Mouse (Mus musculus) CH12.LX (cell line): ENCODE data around the gene Terf2. TPM values are rescaled to one million over a fixed set of nuclear protein-coding genes. Genes with fewer than 3 reads are reported as not detected.

Experiments
- DNase-seq: peaks from one replicate; pipeline ENCODE4 v3.0.0-alpha.2; 2013; ENCODE audit errors: extremely low read depth
- H3K27ac ChIP-seq: 2 replicates; pipeline ENCODE4 v1.5.1; 2012; ENCODE audit warnings: low read depth, mild to moderate bottlenecking, control low read depth, moderate library complexity; ENCODE audit not compliant: insufficient read depth
- H3K27me3 ChIP-seq: replicated peaks from 2 replicates; pipeline ENCODE3; 2012; ENCODE audit warnings: inconsistent platforms
- H3K36me3 ChIP-seq, 2 experiments: replicated peaks in 1 of 2; 2 replicates each; pipeline versions ENCODE3 to v1.6.1; 2012; ENCODE audit warnings: inconsistent platforms in 1 of 2, low read length in 1 of 2, mild to moderate bottlenecking in 1 of 2, mixed read lengths in 1 of 2, moderate library complexity in 1 of 2; ENCODE audit not compliant: control insufficient read depth in 1 of 2, insufficient read depth in 1 of 2
- H3K4me1 ChIP-seq, 2 experiments: 2 replicates each; pipeline ENCODE4 v1.6.1; 2012; ENCODE audit warnings: inconsistent platforms in 1 of 2, moderate library complexity in 1 of 2; ENCODE audit not compliant: insufficient read depth in 2 of 2, control insufficient read depth in 1 of 2
- H3K4me2 ChIP-seq: 2 replicates; pipeline ENCODE4 v1.6.1; 2012; ENCODE audit warnings: low read depth, mild to moderate bottlenecking, control low read depth; ENCODE audit not compliant: poor library complexity, insufficient read depth, severe bottlenecking
- H3K4me3 ChIP-seq, 3 experiments: fragments of 150-350 bp in 1 of 3; sonication (generic) in 1 of 3; replicated peaks in 1 of 3; 2 replicates each; pipeline versions ENCODE3 to v1.5.1; 2011 to 2012; ENCODE audit warnings: low read depth in 2 of 3, low read length in 2 of 3, mild to moderate bottlenecking in 2 of 3, moderate library complexity in 2 of 3, control low read depth in 1 of 3, improper control_type of control experiment in 1 of 3, inconsistent platforms in 1 of 3, mixed read lengths in 1 of 3; ENCODE audit not compliant: poor library complexity in 1 of 3
- H3K79me2 ChIP-seq: replicated peaks from 2 replicates; pipeline ENCODE4 v1.6.1; 2012; ENCODE audit warnings: mild to moderate bottlenecking, moderate library complexity; ENCODE audit not compliant: control insufficient read depth, poor library complexity, insufficient read depth, severe bottlenecking; ENCODE audit errors: extremely low read depth
- H3K9ac ChIP-seq: 2 replicates; pipeline ENCODE4 v1.6.1; 2012; ENCODE audit warnings: low read depth, mild to moderate bottlenecking, control low read depth, moderate library complexity; ENCODE audit not compliant: insufficient read depth
- H3K9me3 ChIP-seq: replicated peaks from 2 replicates; pipeline ENCODE3; 2012; ENCODE audit warnings: low read length, inconsistent platforms, mixed read lengths
- BHLHE40 ChIP-seq: IDR thresholded peaks from 2 replicates; pipeline ENCODE4 v1.6.1; 2011; ENCODE audit warnings: mild to moderate bottlenecking, low read depth, low read length, improper control_type of control experiment
- E2F4 ChIP-seq: IDR thresholded peaks from 2 replicates; pipeline ENCODE4 v1.6.1; 2011; ENCODE audit warnings: low read depth, low read length, improper control_type of control experiment; ENCODE audit not compliant: insufficient replicate concordance
- ELF1 ChIP-seq: IDR thresholded peaks from 2 replicates; pipeline ENCODE4 v1.6.1; 2014; ENCODE audit warnings: low read depth, mild to moderate bottlenecking, inconsistent platforms, low read length, improper control_type of control experiment
- HCFC1 ChIP-seq: IDR thresholded peaks from 2 replicates; pipeline ENCODE4 v1.6.1; 2012; ENCODE audit warnings: low read depth, mild to moderate bottlenecking, inconsistent platforms, low read length, improper control_type of control experiment
- IRF4 ChIP-seq: IDR thresholded peaks from 2 replicates; pipeline ENCODE4 v1.6.1; 2014; ENCODE audit warnings: low read depth, mild to moderate bottlenecking, inconsistent platforms, low read length, improper control_type of control experiment
- JUN ChIP-seq: IDR thresholded peaks from 2 replicates; pipeline ENCODE4 v1.6.1; 2011; ENCODE audit warnings: low read depth, mild to moderate bottlenecking, low read length, improper control_type of control experiment, moderate library complexity; ENCODE audit not compliant: insufficient read depth
- JUND ChIP-seq: conservative IDR thresholded peaks from 2 replicates; pipeline ENCODE4 v1.6.1; 2011; ENCODE audit warnings: low read depth, low read length, improper control_type of control experiment
- KAT2A ChIP-seq: IDR thresholded peaks from 2 replicates; pipeline ENCODE4 v1.6.1; 2012; ENCODE audit warnings: low read length, improper control_type of control experiment, inconsistent platforms; ENCODE audit not compliant: insufficient replicate concordance
- MAFK ChIP-seq: IDR thresholded peaks from 2 replicates; pipeline ENCODE4 v1.6.1; 2011; ENCODE audit warnings: low read length, improper control_type of control experiment; ENCODE audit not compliant: insufficient replicate concordance
- MAZ ChIP-seq: IDR thresholded peaks from 2 replicates; pipeline ENCODE4 v1.6.1; 2012; ENCODE audit warnings: low read depth, mild to moderate bottlenecking, inconsistent platforms, low read length, improper control_type of control experiment, moderate library complexity
- MYC ChIP-seq: IDR thresholded peaks from 2 replicates; pipeline ENCODE4 v1.6.1; 2011; ENCODE audit warnings: low read depth, mild to moderate bottlenecking, improper control_type of control experiment, low read length
- NRF1 ChIP-seq: IDR thresholded peaks from 2 replicates; pipeline ENCODE4 v1.6.1; 2014; ENCODE audit warnings: low read depth, mild to moderate bottlenecking, inconsistent platforms, low read length, improper control_type of control experiment, moderate library complexity
- POLR2A ChIP-seq: IDR thresholded peaks from 2 replicates; pipeline ENCODE4 v1.6.1; 2011; ENCODE audit warnings: low read depth, mild to moderate bottlenecking, improper control_type of control experiment, low read length
- POLR2AphosphoS2 ChIP-seq: IDR thresholded peaks from 2 replicates; pipeline ENCODE4 v1.6.1; 2011; ENCODE audit warnings: low read depth, low read length, improper control_type of control experiment
- SIN3A ChIP-seq: IDR thresholded peaks from 2 replicates; pipeline ENCODE4 v1.6.1; 2012; ENCODE audit warnings: low read length, improper control_type of control experiment, inconsistent platforms
- TBP ChIP-seq: conservative IDR thresholded peaks from 2 replicates; pipeline ENCODE4 v1.6.1; 2011; ENCODE audit warnings: low read depth, low read length, improper control_type of control experiment
- UBTF ChIP-seq: IDR thresholded peaks from 2 replicates; pipeline ENCODE4 v1.6.1; 2012; ENCODE audit warnings: low read depth, mild to moderate bottlenecking, inconsistent platforms, low read length, improper control_type of control experiment, moderate library complexity
- USF1 ChIP-seq: IDR thresholded peaks from 2 replicates; pipeline ENCODE4 v1.6.1; 2014; ENCODE audit warnings: low read depth, mild to moderate bottlenecking, inconsistent platforms, low read length, improper control_type of control experiment
- ZC3H11A ChIP-seq: IDR thresholded peaks from 2 replicates; pipeline ENCODE4 v1.6.1; 2012; ENCODE audit warnings: low read depth, mild to moderate bottlenecking, inconsistent platforms, low read length, improper control_type of control experiment
- dilution Hi-C: fragments of 300-500 bp; cut with MboI; formaldehyde crosslinking; loops from 2 replicates; pipeline ENCODE4 v1.14.3; 2020; ENCODE audit warnings: low sequenced_read_pairs; ENCODE audit not compliant: extremely low pct_unique_long_range_greater_than_20kb, extremely low pct_ligation_motif_present
- in situ Hi-C: fragments of 300-500 bp; cut with MboI; formaldehyde crosslinking; loops from 3 replicates; pipeline ENCODE4 v1.14.3; 2019; ENCODE audit warnings: low sequenced_read_pairs, low pct_ligation_motif_present, low pct_unique_long_range_greater_than_20kb, mixed read lengths
- polyA plus RNA-seq: library from polyadenylated mRNA; unstranded; fragments of >175 nt; gene quantifications from 2 replicates; pipeline ENCODE4 v1.2.1, GENCODE M21; 2012; ENCODE audit warnings: low read depth; ENCODE audit not compliant: insufficient read length
- total RNA-seq, 2 experiments: library from RNA; depleted of rRNA; stranded (reverse); fragments of 300-350 nt in 1 of 2; fragments of >200 nt in 1 of 2; gene quantifications; 2 replicates each; pipeline ENCODE4 v1.2.3; 2012 to 2014

The Terf2 gene
- total and polyA plus RNA-seq, 3 experiments = 12.5 to 33.7 (median 18.3) TPM

GRCm38 (mm10) chr8:107073706-107074105 lies 22.6 kb downstream of the Terf2 start:
- TF ChIP-seq POLR2AphosphoS2 (no peak), SIN3A (no peak)
- no peaks in the 10 kb centered on the region for H3K27me3 ChIP-seq
- H3K36me3 ChIP-seq = peaks cover 75 to 95% of the 10 kb centered on the region in 2 experiments
- dilution Hi-C loops (no loop called here), in situ Hi-C loops (no loop called here)
- no peaks in the 10 kb centered on the region for H3K9me3 ChIP-seq
- no peaks in the 10 kb centered on the region for H3K4me1 ChIP-seq
- H3K9ac ChIP-seq = no peak overlapping the region
- DNase-seq = no peak
- H3K4me2 ChIP-seq = no peak overlapping the region
- H3K4me3 ChIP-seq = no peak overlapping the region
- H3K27ac ChIP-seq = no peak overlapping the region
- H3K79me2 ChIP-seq = no peaks in the 10 kb centered on the region

DNA sequence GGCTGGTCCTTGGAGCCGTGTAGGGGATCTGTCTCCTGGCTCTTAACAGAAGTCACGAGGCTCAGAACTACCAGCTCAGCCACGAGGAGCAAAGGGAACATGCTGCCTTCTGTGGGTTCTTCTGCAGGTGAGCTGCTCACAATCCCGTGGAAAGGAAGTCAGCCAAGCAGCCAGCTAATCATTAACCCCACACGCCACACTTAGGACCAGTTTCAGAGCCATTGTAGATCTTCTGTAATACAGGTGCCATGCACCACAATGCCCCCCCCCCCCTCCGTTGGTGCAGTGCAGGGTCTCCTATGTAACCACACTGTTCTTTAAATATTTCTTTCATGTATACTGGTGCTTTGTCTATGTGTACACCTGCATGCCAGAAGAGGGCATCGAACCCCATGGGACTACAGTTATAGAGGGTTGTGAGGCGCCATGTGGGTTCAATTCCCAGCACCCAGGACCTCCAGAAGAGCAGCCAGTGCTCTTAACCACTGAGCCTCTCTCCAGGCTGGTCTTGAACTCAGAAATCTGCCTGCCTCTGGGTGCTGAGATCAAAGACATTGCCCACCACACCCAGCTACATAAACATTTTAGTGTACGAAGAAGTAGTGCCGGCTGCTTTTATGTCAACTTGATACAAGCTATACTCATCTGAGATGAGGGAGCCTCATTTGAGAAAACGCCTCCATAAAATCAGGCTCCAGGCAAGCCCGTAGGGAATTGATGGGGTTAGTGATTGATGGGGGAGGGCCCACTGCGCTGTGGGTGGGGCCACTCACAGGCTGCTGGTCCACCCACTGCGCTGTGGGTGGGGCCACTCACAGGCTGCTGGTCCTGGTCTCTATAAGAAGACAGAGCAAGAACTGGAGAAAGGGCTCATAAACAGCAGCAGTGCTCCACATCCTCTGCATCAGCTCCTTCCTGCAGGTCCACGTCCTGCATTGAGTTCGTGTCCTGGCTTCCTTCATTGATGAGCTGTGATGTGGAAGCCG lies 30.5 kb downstream of the Terf2 start, which contains the start of gene Tmed6:
Gene Tmed6, minus strand, starts transcription at position 134 of the 986 bp plus-strand sequence.
- Histone ChIP-seq H3K36me3 (peaks cover 15 to 28% of the 10 kb centered on the region in 2 experiments), H3K4me1 (peaks cover 0 to 40% of the 10 kb centered on the region in 2 experiments; a peak in 3 of 4 replicates), H3K79me2 (no peaks in the 10 kb centered on the region), H3K9ac (no peak within 1 kb of the TSS), H3K4me2 (no peak within 1 kb of the TSS), H3K4me3 (no peak within 1 kb of the TSS), H3K9me3 (no peaks in the 10 kb centered on the region), H3K27me3 (no peaks in the 10 kb centered on the region), H3K27ac (no peak within 1 kb of the TSS)
- no peak for TF ChIP-seq UBTF
- TF ChIP-seq MYC = no peak
- TF ChIP-seq ZC3H11A = no peak
- no peak for TF ChIP-seq MAFK
- TF ChIP-seq MAZ = no peak
- peak; percentile 53 for DNase-seq
- dilution Hi-C loops = no loop called here
- in situ Hi-C loops = no loop called here

DNA sequence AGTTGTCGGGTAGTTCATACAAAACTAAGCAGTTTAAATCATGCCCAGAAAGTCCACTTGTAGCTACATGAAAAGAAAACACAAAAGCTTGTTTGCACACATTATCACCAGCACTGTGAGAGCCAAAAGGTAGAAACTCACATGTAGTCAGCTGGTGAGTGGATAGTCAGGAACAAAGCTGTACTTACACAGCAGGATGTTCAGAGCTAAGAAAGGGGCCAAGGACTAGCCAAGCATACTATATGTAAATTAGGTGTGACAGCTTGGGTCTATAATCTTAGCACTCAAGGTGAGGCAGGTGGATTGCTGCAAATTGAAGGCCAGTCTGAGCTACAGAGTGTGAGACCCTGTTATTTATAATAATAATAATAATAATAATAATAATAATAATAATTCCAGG lies 33.7 kb downstream of the Terf2 start:
- dilution Hi-C loops = no loop called here
- no peak overlapping the region for H3K27ac ChIP-seq
- DNase-seq = peak; percentile 52
- no peak overlapping the region for H3K4me3 ChIP-seq
- no peaks in the 10 kb centered on the region for H3K9me3 ChIP-seq
- H3K36me3 ChIP-seq = peaks cover 15 to 29% of the 10 kb centered on the region in 2 experiments
- peaks cover 8% of the 10 kb centered on the region for H3K79me2 ChIP-seq
- no peak for TF ChIP-seq E2F4
- no peak for TF ChIP-seq ZC3H11A
- no peak for TF ChIP-seq ELF1
- TF ChIP-seq TBP = no peak
- no peak for TF ChIP-seq NRF1
- TF ChIP-seq MYC = no peak
- no peak for TF ChIP-seq UBTF
- no peak for TF ChIP-seq BHLHE40
- TF ChIP-seq JUN = no peak
- TF ChIP-seq POLR2A = no peak
- no peak for TF ChIP-seq KAT2A
- no peak for TF ChIP-seq IRF4
- no peak for TF ChIP-seq USF1
- no peak for TF ChIP-seq HCFC1
- no peak for TF ChIP-seq JUND
- TF ChIP-seq, all 38 proteins: peak for 0
- H3K27me3 ChIP-seq = no peaks in the 10 kb centered on the region
- in situ Hi-C loops = no loop called here
- no peak overlapping the region for H3K4me2 ChIP-seq
- H3K9ac ChIP-seq = no peak overlapping the region
- H3K4me1 ChIP-seq = peaks cover 0 to 56% of the 10 kb centered on the region in 2 experiments; a peak in 3 of 4 replicates
